Mouse (Mus musculus): ENCODE data around the gene Rpusd2. TPM values are rescaled to one million over a fixed set of nuclear protein-coding genes. Genes with fewer than 3 reads are reported as not detected.

Gene Rpusd2
- 3.4 and 4.1 TPM in 2 replicates for polyA plus RNA-seq (2015; fragmentation: Nextera tagmentation; extraction: Ambion mirVana)

GRCm38 (mm10) chr2:119034656-119035396, at the start of gene Rpusd2:
Gene Rpusd2, plus strand, starts transcription at chr2:119034790.

GRCm38 (mm10) chr2:119028941-119029551, 5.5 kb upstream of the Rpusd2 start, which contains the start of gene Ccdc32:
Gene Ccdc32, minus strand, starts transcription at chr2:119029393.

DNA sequence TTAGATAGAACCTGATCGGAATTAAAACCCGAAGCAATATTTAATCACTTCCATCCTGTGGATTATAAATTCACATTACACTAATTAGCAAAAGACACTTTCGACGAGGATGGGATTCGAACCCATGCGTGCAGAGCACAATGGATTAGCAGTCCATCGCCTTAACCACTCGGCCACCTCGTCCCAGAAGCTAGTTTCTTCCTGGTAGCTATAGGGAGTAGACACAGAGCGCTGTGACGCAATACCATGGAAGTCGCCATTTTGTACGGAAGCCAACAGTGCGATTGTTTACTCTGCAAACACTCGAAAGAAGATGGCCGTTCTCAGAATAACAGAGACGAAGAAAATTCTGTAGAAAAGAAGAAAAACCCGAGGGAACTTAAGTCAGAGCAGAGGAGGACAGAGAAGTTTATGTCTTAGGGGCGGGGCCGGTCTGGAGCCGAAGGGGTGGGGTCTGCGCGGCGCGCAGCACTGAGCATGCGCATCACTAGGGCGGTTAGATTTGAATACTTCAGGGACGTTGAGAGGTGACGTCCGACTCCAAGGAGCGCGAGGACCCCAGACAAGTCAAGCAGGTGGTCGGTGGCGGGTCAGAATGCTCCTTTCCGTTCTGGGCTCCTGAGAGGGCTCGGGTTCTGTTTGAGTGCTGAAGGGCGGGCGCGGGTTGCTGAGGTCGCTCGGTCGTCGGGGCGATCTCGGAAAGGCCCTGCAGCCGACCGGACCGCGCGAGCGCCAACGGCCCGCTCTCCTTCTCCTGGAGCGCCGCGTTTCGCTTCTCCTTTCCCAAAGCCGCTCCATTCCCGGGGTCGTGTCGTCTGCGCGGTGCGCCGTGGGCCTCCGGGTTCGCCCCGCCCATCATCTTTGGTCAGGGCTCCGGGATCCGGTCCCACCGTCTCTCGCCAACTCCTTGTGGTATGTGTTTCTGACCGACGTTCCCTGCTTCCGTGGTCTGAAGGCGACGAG, 12.3 kb downstream of the Rpusd2 start, which contains the start of gene Knl1:
Knl1 (plus strand) TSS at position 471 of the 963 bp plus-strand sequence.

Other genes starting within 250 kb of the Rpusd2 start
- 7.9 and 9.6 TPM in 2 replicates for gene Knstrn, start 220.8 kb upstream of the Rpusd2 start, polyA plus RNA-seq (2015; fragmentation: Nextera tagmentation; extraction: Ambion mirVana)
- 63.3 and 69.3 TPM in 2 replicates for gene Ivd, start 172.8 kb upstream of the Rpusd2 start, polyA plus RNA-seq (2015; fragmentation: Nextera tagmentation; extraction: Ambion mirVana)
- gene Bahd1, start 134.4 kb upstream of the Rpusd2 start, polyA plus RNA-seq (2015; fragmentation: Nextera tagmentation; extraction: Ambion mirVana) = 6.7 and 6.8 TPM in 2 replicates
- 5.2 and 6.4 TPM in 2 replicates for gene Chst14, start 108.3 kb upstream of the Rpusd2 start, polyA plus RNA-seq (2015; fragmentation: Nextera tagmentation; extraction: Ambion mirVana)
- gene Ccdc32, start 5.4 kb upstream of the Rpusd2 start, polyA plus RNA-seq (2015; fragmentation: Nextera tagmentation; extraction: Ambion mirVana) = 46.5 and 49.0 TPM in 2 replicates
- gene Knl1, start 12.3 kb downstream of the Rpusd2 start, polyA plus RNA-seq (2015; fragmentation: Nextera tagmentation; extraction: Ambion mirVana) = 3.9 and 4.6 TPM in 2 replicates
- gene Rad51, start 78.0 kb downstream of the Rpusd2 start, polyA plus RNA-seq (2015; fragmentation: Nextera tagmentation; extraction: Ambion mirVana) = 4.9 and 5.0 TPM in 2 replicates
- 37.5 and 40.3 TPM in 2 replicates for gene Rmdn3, start 122.2 kb downstream of the Rpusd2 start, polyA plus RNA-seq (2015; fragmentation: Nextera tagmentation; extraction: Ambion mirVana)
- 5.1 and 5.2 TPM in 2 replicates for gene Gchfr, start 133.0 kb downstream of the Rpusd2 start, polyA plus RNA-seq (2015; fragmentation: Nextera tagmentation; extraction: Ambion mirVana)
- 0.32 and 0.74 TPM in 2 replicates for gene Gm14137, start 139.7 kb downstream of the Rpusd2 start, polyA plus RNA-seq (2015; fragmentation: Nextera tagmentation; extraction: Ambion mirVana)
- 50.5 and 60.4 TPM in 2 replicates for gene Zfyve19, start 173.8 kb downstream of the Rpusd2 start, polyA plus RNA-seq (2015; fragmentation: Nextera tagmentation; extraction: Ambion mirVana)
- 18.1 and 21.3 TPM in 2 replicates for gene Dnajc17, start 174.0 kb downstream of the Rpusd2 start, polyA plus RNA-seq (2015; fragmentation: Nextera tagmentation; extraction: Ambion mirVana)
- gene Ppp1r14d, start 195.1 kb downstream of the Rpusd2 start, polyA plus RNA-seq (2015; fragmentation: Nextera tagmentation; extraction: Ambion mirVana) = not detected in 2 replicates
- 0.68 and 0.87 TPM in 2 replicates for gene Spint1, start 202.6 kb downstream of the Rpusd2 start, polyA plus RNA-seq (2015; fragmentation: Nextera tagmentation; extraction: Ambion mirVana)
- 48.6 and 49.2 TPM in 2 replicates for gene Rhov, start 236.5 kb downstream of the Rpusd2 start, polyA plus RNA-seq (2015; fragmentation: Nextera tagmentation; extraction: Ambion mirVana)